Mouse (Mus musculus) erythroblast, embryonic 14.5 days (primary cell): ENCODE measurements around the gene Josd1. TPM values are rescaled to one million over a fixed set of nuclear protein-coding genes. Genes with fewer than 3 reads are reported as not detected.

ENCODE experiments used
- H3K27me3 ChIP-seq: 2 replicates; pipeline ENCODE4 v1.6.1; 2012; ENCODE audit warnings: inconsistent platforms; ENCODE audit not compliant: control insufficient read depth
- H3K36me3 ChIP-seq: 2 replicates; pipeline ENCODE4 v1.6.1; 2012; ENCODE audit warnings: mild to moderate bottlenecking, inconsistent platforms; ENCODE audit not compliant: control insufficient read depth
- H3K4me1 ChIP-seq: 2 replicates; pipeline ENCODE4 v1.6.1; 2012; ENCODE audit warnings: inconsistent platforms; ENCODE audit not compliant: control insufficient read depth
- H3K4me3 ChIP-seq: replicated peaks from 2 replicates; pipeline ENCODE3; 2012; ENCODE audit warnings: moderate library complexity, mild to moderate bottlenecking, inconsistent platforms
- H3K9me3 ChIP-seq: 2 replicates; pipeline ENCODE4 v1.6.1; 2012; ENCODE audit warnings: low read length, inconsistent platforms, mixed read lengths; ENCODE audit not compliant: control insufficient read depth
- GATA1 ChIP-seq: IDR thresholded peaks from 2 replicates; pipeline ENCODE4 v1.6.1; 2012; ENCODE audit warnings: low read length, inconsistent platforms, mixed read lengths
- TAL1 ChIP-seq: IDR thresholded peaks from 3 replicates; pipeline ENCODE4 v1.6.1; 2012; ENCODE audit warnings: low read length, inconsistent platforms, mixed read lengths
- polyA plus RNA-seq: library from polyadenylated mRNA; stranded (reverse); fragments of >175 nt; gene quantifications from 2 replicates; pipeline ENCODE4 v1.2.3, GENCODE M21; 2012

The Josd1 gene
- 1.8 and 2.5 TPM in 2 replicates for polyA plus RNA-seq

DNA sequence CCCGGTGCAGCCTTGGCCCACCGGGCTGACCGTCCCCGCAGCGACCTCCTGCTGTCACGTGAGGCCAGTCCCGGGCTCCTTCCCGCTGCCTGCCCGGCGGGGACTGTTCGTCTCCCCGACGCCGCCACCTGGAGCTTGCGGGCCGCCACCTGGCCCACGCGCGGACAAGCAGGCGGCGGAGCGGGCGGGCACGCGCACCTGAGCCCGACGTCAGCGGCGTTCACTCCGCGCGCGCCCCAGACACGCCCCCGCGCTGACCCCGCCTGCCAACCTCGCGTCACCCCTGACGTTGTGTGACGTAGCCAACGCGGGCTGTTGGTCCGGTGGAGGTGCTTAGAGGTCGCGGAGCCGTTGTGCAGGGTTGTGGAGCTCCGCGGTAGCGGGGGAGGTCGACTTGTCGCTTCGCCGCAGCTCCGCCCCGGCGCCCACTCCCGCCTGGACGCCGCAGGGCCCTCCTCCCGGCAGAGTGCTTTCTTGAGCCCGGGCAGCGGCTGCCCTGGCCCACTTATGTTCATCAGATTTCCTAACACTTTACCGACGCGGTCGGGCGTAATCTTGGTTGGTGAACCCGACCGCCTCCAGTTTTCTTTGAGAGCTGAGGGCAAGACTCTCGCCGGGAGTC is at the start of gene Josd1:
TSS of gene Josd1 (minus strand) at position 274 of the 622 bp plus-strand sequence.
- TF ChIP-seq GATA1: no peak
- TF ChIP-seq TAL1: no peak
- no peaks in the 10 kb centered on the region for H3K9me3 ChIP-seq
- H3K4me3 ChIP-seq: peak within 1 kb of the TSS; percentile 89
- peaks cover 31% of the 10 kb centered on the region for H3K36me3 ChIP-seq
- no peaks in the 10 kb centered on the region for H3K27me3 ChIP-seq
- peaks cover 79% of the 10 kb centered on the region for H3K4me1 ChIP-seq

DNA sequence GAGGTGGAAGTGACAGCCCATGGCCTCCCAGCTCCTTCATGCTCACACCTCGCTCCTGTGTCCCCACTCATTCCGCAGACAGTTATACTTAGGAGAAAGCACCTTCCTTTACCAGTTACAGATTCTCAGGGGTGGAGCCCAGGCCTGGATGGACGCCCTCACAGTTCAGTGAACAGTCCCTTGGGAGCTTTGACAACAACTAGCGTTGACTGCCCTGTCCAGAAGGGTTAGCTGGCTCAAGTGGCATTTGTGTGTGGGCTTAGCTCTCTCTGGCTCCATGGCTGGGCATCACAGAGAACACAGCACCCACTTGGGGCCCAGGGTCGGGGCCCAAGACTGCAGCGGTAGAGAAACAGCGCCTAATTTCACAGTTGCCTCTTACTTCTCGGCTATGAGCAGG is 46.6 kb upstream of the Josd1 start:
- H3K27me3 ChIP-seq: no peaks in the 10 kb centered on the region
- no peak overlapping the region for H3K4me3 ChIP-seq
- H3K4me1 ChIP-seq: no peaks in the 10 kb centered on the region; the same call in 1 of the 2 replicates
- TF ChIP-seq TAL1 (no peak), GATA1 (no peak)
- H3K9me3 ChIP-seq: no peaks in the 10 kb centered on the region
- H3K36me3 ChIP-seq: peaks cover 80% of the 10 kb centered on the region

DNA sequence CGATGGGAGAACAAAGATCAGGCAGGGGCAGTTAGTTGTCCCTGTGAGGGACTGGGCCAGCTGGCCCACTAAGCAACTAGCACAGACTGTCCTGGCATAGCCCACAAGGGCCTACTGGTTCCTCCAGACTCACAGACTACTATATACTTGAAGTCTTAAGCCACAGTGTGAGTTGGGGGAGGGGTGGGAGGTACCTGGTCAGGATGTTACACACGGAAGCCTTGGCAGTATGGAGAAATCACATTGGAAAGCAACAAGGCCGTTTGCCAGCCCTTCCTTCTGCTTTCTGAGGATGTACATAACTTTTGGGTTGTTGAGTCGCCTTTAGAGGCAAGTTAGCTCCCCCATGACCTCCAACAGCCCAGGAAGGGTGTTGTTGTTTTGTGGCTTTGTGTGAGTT is 45.9 kb upstream of the Josd1 start:
- H3K4me1 ChIP-seq: no peaks in the 10 kb centered on the region
- no peak for TF ChIP-seq GATA1
- TF ChIP-seq TAL1: no peak
- H3K27me3 ChIP-seq: no peaks in the 10 kb centered on the region
- H3K9me3 ChIP-seq: no peaks in the 10 kb centered on the region
- peaks cover 80% of the 10 kb centered on the region for H3K36me3 ChIP-seq
- H3K4me3 ChIP-seq: no peak overlapping the region

DNA sequence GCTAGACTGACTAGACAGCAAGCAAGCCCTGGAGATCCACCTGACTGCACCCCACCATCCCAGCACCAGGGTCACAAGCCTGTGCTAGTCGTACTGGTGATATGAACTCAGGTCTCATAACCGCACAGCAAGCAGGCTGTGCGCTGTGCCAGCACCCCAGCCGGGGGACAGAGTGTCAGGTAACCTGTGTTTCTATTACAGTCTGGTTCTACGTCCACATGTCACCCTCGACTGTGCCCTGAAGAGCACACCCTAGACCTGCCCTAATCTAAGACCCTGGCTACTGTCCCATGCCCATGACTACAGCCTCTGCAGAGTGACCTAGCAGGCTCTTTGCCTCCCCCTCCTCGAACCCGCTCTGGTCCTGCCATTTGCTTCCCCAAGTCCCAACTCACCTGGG is 45.5 kb upstream of the Josd1 start:
- Histone ChIP-seq H3K27me3 (no peaks in the 10 kb centered on the region), H3K4me3 (no peak overlapping the region), H3K9me3 (no peaks in the 10 kb centered on the region), H3K36me3 (peaks cover 80% of the 10 kb centered on the region), H3K4me1 (no peaks in the 10 kb centered on the region)
- TF ChIP-seq TAL1 (no peak), GATA1 (no peak)

DNA sequence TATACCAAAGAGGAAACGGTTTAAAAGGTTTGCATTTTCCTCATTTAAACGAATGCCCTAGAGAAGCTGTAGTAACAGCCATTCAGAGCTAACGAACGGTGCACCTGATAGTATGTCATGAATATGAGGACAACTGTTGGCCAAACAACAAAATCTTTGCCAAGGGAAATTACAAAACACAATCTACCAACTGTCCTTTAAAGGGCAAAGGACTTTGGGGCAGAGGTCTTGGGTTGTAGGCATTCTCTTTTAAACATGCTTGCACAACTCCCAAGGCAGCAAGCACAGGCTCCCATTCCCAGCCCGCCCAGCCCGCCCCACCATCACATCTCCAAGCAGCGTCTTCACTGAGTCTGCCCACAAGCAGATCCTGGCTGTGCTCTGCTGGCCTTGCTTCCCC is 43.8 kb upstream of the Josd1 start:
- no peaks in the 10 kb centered on the region for H3K9me3 ChIP-seq
- H3K27me3 ChIP-seq: no peaks in the 10 kb centered on the region
- TF ChIP-seq GATA1 (no peak), TAL1 (no peak)
- peaks cover 79% of the 10 kb centered on the region for H3K36me3 ChIP-seq
- H3K4me1 ChIP-seq: no peaks in the 10 kb centered on the region
- no peak overlapping the region for H3K4me3 ChIP-seq

DNA sequence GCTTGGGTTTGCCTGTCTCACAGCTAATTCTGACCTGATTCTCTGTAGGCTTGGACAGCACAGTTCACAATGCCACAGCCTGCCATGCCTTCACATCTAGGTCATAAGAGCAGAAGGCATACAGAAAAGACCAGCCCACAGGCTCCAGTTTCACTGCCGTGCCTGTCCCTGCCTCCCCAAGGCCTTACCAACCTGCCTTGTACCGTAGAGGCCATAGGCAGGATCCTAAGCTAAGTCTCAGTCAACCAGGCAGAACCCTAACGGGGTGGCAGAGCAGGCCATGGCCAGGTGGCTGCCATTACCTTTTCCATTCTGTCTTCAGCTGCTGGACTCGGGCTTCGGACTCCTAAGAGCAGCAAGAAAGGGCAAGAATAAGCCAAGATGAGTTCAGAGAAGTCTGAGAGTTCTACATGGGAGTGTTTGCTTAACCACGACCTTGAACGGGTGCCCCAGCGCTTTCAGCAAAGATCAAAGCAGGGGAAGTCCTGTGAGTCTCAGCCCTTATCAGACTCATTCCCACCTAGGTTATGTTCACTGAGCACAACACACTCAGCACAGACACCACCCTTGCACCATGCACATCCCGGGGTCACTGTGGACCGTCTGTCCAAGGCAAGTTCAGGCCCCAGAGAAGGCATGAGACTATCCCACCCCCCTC is 41.1 kb upstream of the Josd1 start:
- H3K4me3 ChIP-seq: no peak overlapping the region
- H3K27me3 ChIP-seq: no peaks in the 10 kb centered on the region
- TF ChIP-seq TAL1 (no peak), GATA1 (no peak)
- no peaks in the 10 kb centered on the region for H3K9me3 ChIP-seq
- H3K36me3 ChIP-seq: peaks cover 81% of the 10 kb centered on the region
- H3K4me1 ChIP-seq: no peaks in the 10 kb centered on the region

DNA sequence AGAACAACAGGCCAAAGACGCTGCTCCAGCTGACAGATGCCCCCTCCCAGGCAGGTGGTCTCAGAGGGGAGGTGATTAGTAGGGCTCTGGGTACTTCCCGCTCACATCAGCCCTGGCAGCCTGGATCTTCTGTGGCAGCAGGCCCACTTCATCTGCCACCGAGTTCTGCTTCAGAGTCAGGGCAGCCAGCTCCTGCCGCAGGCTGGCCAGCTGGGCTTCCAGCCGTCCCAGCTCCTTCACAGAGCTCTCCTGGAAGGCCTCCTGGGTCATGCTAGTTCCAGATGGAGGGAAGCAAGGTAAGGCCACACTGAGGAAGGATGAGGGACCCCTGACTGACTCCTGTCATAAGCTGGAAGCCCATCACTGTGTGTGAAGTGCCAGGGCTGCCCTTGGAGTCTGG is 40.6 kb upstream of the Josd1 start:
- H3K27me3 ChIP-seq: no peaks in the 10 kb centered on the region
- no peaks in the 10 kb centered on the region for H3K9me3 ChIP-seq
- H3K4me1 ChIP-seq: no peaks in the 10 kb centered on the region
- no peak for TF ChIP-seq TAL1
- peaks cover 81% of the 10 kb centered on the region for H3K36me3 ChIP-seq
- no peak overlapping the region for H3K4me3 ChIP-seq

DNA sequence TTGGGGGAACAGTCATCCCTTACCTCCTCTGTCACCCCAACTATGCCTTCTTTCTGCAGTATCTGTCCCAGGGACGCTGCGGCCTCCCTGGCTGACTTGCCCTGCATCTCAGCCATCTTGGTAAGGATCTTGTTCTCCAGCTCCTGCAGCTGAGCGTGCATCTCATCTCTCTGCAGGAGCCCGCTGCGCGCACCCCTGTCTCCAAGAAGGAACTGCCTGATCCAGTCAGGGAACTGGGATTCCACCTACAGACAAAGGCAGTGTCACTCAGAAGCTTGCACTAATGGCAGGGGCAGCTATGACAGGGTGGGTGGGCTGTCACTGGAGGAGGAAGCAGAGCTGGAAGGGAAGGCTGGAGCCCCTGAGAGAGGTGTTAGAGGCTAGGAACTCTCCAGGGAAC is 40.1 kb upstream of the Josd1 start:
- TF ChIP-seq GATA1 (no peak), TAL1 (no peak)
- no peak overlapping the region for H3K4me3 ChIP-seq
- H3K9me3 ChIP-seq: no peaks in the 10 kb centered on the region
- peaks cover 81% of the 10 kb centered on the region for H3K36me3 ChIP-seq
- no peaks in the 10 kb centered on the region for H3K4me1 ChIP-seq
- no peaks in the 10 kb centered on the region for H3K27me3 ChIP-seq

DNA sequence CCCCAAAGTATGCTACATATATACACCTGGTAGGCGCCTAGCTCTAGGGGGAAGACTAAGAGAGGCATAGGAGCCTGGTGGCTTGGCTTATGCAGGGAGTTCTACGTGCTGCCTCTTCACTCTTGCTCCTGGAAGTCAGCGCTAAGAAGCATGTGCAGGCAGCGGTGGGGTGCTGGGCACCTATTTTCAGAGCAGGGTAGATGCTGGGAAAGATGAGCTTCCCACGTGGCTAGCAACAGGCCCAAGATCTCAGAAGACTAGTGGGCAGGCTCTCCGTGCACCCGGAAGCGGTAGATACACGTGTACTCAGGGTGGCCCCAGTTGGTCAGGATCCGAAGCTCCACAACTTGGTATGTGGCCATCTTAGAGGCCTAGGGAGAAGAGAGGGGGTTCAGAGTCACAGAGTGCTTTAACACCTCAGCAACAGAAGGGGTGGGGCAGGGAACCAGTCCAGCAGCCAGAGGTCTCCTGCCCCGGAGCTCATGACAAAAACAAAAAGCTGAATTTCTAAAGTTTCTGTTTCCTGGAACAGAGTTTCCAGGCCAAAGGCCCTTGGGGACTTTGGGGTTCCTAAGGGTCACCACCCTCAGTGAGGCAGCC is 37.6 kb upstream of the Josd1 start:
- Histone ChIP-seq H3K4me3 (no peak overlapping the region), H3K9me3 (no peaks in the 10 kb centered on the region), H3K4me1 (no peaks in the 10 kb centered on the region; the same call in 1 of the 2 replicates), H3K36me3 (peaks cover 92% of the 10 kb centered on the region), H3K27me3 (no peaks in the 10 kb centered on the region)
- no peak for TF ChIP-seq TAL1
- TF ChIP-seq GATA1: no peak

DNA sequence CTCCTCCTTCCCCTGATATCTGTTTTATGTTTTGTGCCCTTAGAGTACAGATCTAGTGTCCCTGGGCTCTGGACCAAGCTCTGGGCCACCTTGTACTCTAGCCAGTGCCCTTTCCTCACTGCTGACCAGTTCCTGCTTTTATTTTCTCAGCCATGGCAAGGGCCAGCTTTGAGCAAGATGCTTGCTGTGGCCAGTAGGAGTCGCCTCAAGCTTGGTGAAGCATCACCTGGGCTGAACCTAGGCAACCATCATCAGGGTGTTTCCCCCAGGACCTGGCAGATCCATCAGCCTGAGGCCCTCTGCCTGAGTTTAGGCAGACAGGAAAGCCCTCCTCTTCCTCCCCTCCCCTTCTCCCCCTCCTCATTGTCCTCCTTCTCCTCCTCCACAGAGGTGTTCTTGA is 35.7 kb upstream of the Josd1 start:
- Histone ChIP-seq H3K4me3 (no peak overlapping the region), H3K4me1 (no peaks in the 10 kb centered on the region; the same call in 1 of the 2 replicates), H3K27me3 (no peaks in the 10 kb centered on the region), H3K9me3 (no peaks in the 10 kb centered on the region), H3K36me3 (peaks cover 94% of the 10 kb centered on the region)
- TF ChIP-seq GATA1 (no peak), TAL1 (no peak)
